Mouse (Mus musculus) forebrain, embryonic 12.5 days (tissue): Measurements from ENCODE around the gene C5ar1. TPM values are rescaled to one million over a fixed set of nuclear protein-coding genes. Genes with fewer than 3 reads are reported as not detected.
"Not testable (repeated sequence)": the region's sequence is repeated elsewhere in the genome, so short reads cannot be mapped to it uniquely, and the experiment has no call there.

ENCODE experiments used
- ATAC-seq: fragments of 200-750 bp; cut with Nextera tagmentation; 2 replicates; pipeline ENCODE4 v1.8.0; 2017; ENCODE audit warnings: moderate TSS enrichment; ENCODE audit not compliant: low FRiP score
- H3K27ac ChIP-seq: fragments of 300-500 bp; sonication (generic); 2 replicates; pipeline ENCODE4 v1.5.1; 2016; ENCODE audit warnings: mild to moderate bottlenecking
- H3K27me3 ChIP-seq: fragments of 300-500 bp; sonication (generic); 2 replicates; pipeline ENCODE4 v1.6.1; 2016; ENCODE audit warnings: mild to moderate bottlenecking
- H3K36me3 ChIP-seq: fragments of 300-500 bp; sonication (generic); replicated peaks from 2 replicates; pipeline ENCODE4 v1.6.1; 2016; ENCODE audit warnings: mild to moderate bottlenecking
- H3K4me1 ChIP-seq: fragments of 300-500 bp; sonication (generic); 2 replicates; pipeline ENCODE4 v1.6.1; 2016
- H3K4me2 ChIP-seq: fragments of 300-500 bp; sonication (generic); 2 replicates; pipeline ENCODE4 v1.6.1; 2016; ENCODE audit warnings: mild to moderate bottlenecking, moderate library complexity
- H3K4me3 ChIP-seq: fragments of 300-500 bp; sonication (generic); replicated peaks from 2 replicates; pipeline ENCODE4 v1.5.1; 2016; ENCODE audit warnings: mild to moderate bottlenecking
- H3K9ac ChIP-seq: fragments of 300-500 bp; sonication (generic); 2 replicates; pipeline ENCODE4 v1.6.1; 2016; ENCODE audit warnings: mild to moderate bottlenecking
- H3K9me3 ChIP-seq: fragments of 300-500 bp; sonication (generic); 2 replicates; pipeline ENCODE4 v1.6.1; 2016
- WGBS: fragments of 180-500 bp; shearing (Covaris S2); methylation state at CpG from one replicate; pipeline ENCODE4 v1.1.7; 2016; 5-methylcytosine and 5-hydroxymethylcytosine counted together
- polyA plus RNA-seq: library from polyadenylated mRNA; unstranded; fragments of >200 nt; fragmentation: Nextera tagmentation; extraction: Ambion mirVana; gene quantifications from 2 replicates; pipeline ENCODE4 v1.2.1, GENCODE M21; 2016

C5ar1 gene
- polyA plus RNA-seq, 1 experiment from 2014 or later, result 0.73 TPM

- H3K9me3 ChIP-seq, result no peaks in the 10 kb centered on the region
- H3K4me3 ChIP-seq, result peak within 1 kb of the TSS; percentile 71
- H3K27me3 ChIP-seq, result peaks cover 19% of the 10 kb centered on the region; the same call in 1 of the 2 replicates
- peaks cover 33% of the 10 kb centered on the region for H3K36me3 ChIP-seq
- peak within 1 kb of the TSS; percentile 92 for H3K27ac ChIP-seq
- WGBS, result 1% methylated on average over 39 of the region's 49 CpGs
- ATAC-seq, result peak; percentile 86
- H3K4me1 ChIP-seq, result peaks cover 25% of the 10 kb centered on the region
- H3K9ac ChIP-seq, result peak within 1 kb of the TSS; percentile 84
- H3K4me2 ChIP-seq, result peak within 1 kb of the TSS; percentile 97
Measured at GRCm38 (mm10) chr7:16273081-16273765, 13.9 kb upstream of the C5ar1 start, which contains the start of gene Inafm1. Inafm1 (minus strand) TSS chr7:16273617.

DNA sequence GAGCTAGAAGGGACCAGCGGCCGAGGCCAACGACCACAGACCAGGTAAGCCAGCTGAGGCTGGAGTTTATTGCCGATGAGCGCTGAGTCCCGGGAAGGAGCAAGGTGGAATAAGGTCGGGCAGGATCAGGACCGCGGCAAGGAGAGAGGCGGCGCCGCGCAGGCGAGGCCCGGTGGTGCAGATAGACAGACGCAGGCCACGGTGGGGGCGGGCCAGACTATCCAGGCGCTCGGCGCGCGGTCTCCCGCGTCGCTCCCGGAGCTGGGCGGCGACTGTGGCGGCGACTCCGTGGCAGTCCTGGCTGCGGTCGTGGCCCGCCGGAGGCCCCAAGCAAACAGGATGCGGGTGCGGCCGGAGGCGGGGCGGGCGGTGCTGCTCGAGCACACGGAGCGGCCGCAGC is 13.3 kb upstream of the C5ar1 start:
- Histone ChIP-seq H3K9me3 (no peaks in the 10 kb centered on the region), H3K27ac (peak overlapping the region; percentile 92), H3K4me3 (peak overlapping the region; percentile 71), H3K27me3 (peaks cover 19% of the 10 kb centered on the region; the same call in 1 of the 2 replicates), H3K36me3 (peaks cover 27% of the 10 kb centered on the region), H3K4me1 (peaks cover 25% of the 10 kb centered on the region), H3K9ac (peak overlapping the region; percentile 84), H3K4me2 (peak overlapping the region; percentile 97)
- under 1% methylated on average over 46 of the region's 46 CpGs for WGBS
- ATAC-seq, result peak; percentile 72

GRCm38 (mm10) chr7:16271139-16271538 is 11.8 kb upstream of the C5ar1 start:
- Histone ChIP-seq H3K4me2 (no peak overlapping the region), H3K27ac (no peak overlapping the region), H3K27me3 (peaks cover 19% of the 10 kb centered on the region; the same call in 1 of the 2 replicates), H3K36me3 (peaks cover 13% of the 10 kb centered on the region), H3K9ac (no peak overlapping the region), H3K4me3 (no peak overlapping the region), H3K4me1 (peaks cover 25% of the 10 kb centered on the region), H3K9me3 (no peaks in the 10 kb centered on the region)
- ATAC-seq, result no peak
- 81% methylated on average over 1 of the region's 1 CpGs for WGBS

DNA sequence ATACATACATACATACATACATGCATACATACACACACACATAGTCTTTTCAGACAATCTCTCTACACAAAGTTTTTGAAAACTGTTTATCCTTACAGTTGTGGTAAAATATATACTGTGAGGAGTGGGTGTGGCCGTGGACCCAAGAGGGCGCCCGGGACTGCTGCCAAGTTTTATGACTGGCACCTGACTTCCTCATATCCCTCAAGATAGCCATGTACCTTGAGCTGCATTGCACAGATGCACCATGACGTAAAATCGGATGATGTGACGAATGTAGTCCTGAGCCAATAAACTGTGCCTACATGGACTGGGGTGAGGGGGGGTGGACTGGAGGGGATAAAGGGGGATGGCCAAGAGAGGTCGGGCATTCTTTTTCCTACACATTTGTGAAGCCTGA is 7.3 kb upstream of the C5ar1 start:
- H3K4me2 ChIP-seq, H3K36me3 ChIP-seq, H3K9ac ChIP-seq, H3K27me3 ChIP-seq, H3K9me3 ChIP-seq, H3K4me1 ChIP-seq, ATAC-seq, H3K27ac ChIP-seq, H3K4me3 ChIP-seq: not testable (repeated sequence)
- WGBS, result 87% methylated on average over 7 of the region's 7 CpGs

DNA sequence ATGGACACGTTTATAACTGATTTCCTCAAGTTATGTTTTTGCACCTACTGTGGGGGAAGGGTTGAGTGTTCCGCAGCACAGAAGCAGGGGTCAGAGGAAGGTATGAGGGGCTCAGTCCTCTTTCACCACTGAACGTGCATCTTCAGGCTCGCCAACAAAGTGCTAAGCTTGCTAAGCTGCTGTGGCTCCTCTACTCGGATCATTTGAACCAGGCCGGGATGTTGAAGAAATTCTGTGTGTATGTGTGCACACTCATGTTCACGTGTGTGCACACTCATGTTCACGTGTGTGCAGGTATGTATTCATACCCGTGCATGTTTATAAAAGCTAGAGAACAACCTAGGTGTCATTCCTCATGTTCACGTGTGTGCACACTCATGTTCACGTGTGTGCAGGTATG is 6.5 kb upstream of the C5ar1 start:
- no peak for ATAC-seq
- H3K9me3 ChIP-seq, result 0 out of 2 replicates have a peak, but pooled peaks cover 8% of the 10 kb centered on the region
- H3K4me2 ChIP-seq, result no peak overlapping the region
- H3K27ac ChIP-seq, result no peak overlapping the region
- no peak overlapping the region for H3K9ac ChIP-seq
- H3K4me3 ChIP-seq, result no peak overlapping the region
- H3K27me3 ChIP-seq, result peaks cover 6% of the 10 kb centered on the region; the same call in 1 of the 2 replicates
- no peaks in the 10 kb centered on the region for H3K4me1 ChIP-seq
- WGBS, result 88% methylated on average over 11 of the region's 11 CpGs
- H3K36me3 ChIP-seq, result no peaks in the 10 kb centered on the region

GRCm38 (mm10) chr7:16263843-16264242 is 4.5 kb upstream of the C5ar1 start:
- H3K4me2 ChIP-seq, result no peak overlapping the region
- 83% methylated on average over 5 of the region's 5 CpGs for WGBS
- no peaks in the 10 kb centered on the region for H3K27me3 ChIP-seq
- H3K4me1 ChIP-seq, result no peaks in the 10 kb centered on the region
- 0 out of 2 replicates have a peak, but pooled peaks cover 8% of the 10 kb centered on the region for H3K9me3 ChIP-seq
- ATAC-seq, result no peak
- no peak overlapping the region for H3K9ac ChIP-seq
- no peak overlapping the region for H3K4me3 ChIP-seq
- H3K27ac ChIP-seq, result no peak overlapping the region
- H3K36me3 ChIP-seq, result no peaks in the 10 kb centered on the region

DNA sequence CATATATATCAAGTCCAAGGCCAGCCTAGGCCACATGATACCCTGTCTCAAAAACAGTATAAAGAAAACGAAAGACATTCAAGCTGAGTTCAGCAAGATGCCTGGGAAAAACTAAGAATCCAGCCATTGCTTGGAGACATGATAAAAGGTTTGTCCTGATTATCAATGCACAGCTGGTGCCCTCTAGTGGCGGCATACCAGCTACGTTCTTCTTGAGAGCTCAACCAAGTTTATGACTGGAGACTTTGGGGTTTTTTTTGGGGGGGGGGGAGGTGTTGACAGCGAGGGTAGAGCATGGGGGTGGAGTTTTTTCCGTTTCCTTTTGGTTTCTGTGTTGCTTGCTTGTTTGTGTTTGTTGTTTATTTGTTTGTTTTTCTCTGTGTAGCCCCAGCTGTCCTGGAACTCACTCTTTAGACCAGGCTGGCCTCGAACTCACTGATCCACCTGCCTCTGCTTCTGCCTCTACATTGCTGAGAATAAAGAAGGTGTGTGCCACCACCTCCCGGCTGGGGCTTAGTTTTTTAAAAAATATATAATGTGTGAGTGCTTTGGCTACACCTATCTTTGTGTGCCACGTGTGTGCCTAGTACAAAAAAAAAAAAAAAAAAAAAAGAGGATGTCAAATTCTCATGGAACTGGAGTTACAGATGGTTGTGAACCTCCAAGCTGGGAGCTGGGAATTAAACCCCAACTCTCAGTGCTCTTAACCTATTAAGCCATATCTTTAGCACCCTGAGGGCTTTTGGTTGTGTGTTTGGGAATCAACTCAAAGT is 3.9 kb upstream of the C5ar1 start:
- no peak overlapping the region for H3K27ac ChIP-seq

GRCm38 (mm10) chr7:16261097-16261496 is 1.8 kb upstream of the C5ar1 start:
- Histone ChIP-seq H3K27me3 (no peaks in the 10 kb centered on the region), H3K9me3 (0 out of 2 replicates have a peak, but pooled peaks cover 8% of the 10 kb centered on the region), H3K36me3 (no peaks in the 10 kb centered on the region), H3K9ac (no peak overlapping the region), H3K4me1 (no peaks in the 10 kb centered on the region), H3K27ac (no peak overlapping the region), H3K4me3 (no peak overlapping the region), H3K4me2 (no peak overlapping the region)
- WGBS, result 81% methylated on average over 1 of the region's 1 CpGs
- ATAC-seq, result no peak

More for the DNA sequence above, 3.9 kb upstream of the C5ar1 start:
- H3K4me3 ChIP-seq, result no peak overlapping the region
- no peak overlapping the region for H3K4me2 ChIP-seq
- H3K27me3 ChIP-seq, result no peaks in the 10 kb centered on the region
- H3K9ac ChIP-seq, result no peak overlapping the region
- H3K4me1 ChIP-seq, result no peaks in the 10 kb centered on the region
- no peak for ATAC-seq
- WGBS, result 31% methylated on average over 8 of the region's 8 CpGs
- H3K9me3 ChIP-seq, result 0 out of 2 replicates have a peak, but pooled peaks cover 8% of the 10 kb centered on the region
- H3K36me3 ChIP-seq, result no peaks in the 10 kb centered on the region

- H3K9me3 ChIP-seq, result no peaks in the 10 kb centered on the region
- no peaks in the 10 kb centered on the region for H3K4me1 ChIP-seq
- ATAC-seq, result no peak
- no peak overlapping the region for H3K4me3 ChIP-seq
- no peak overlapping the region for H3K27ac ChIP-seq
- H3K27me3 ChIP-seq, result peaks cover 6% of the 10 kb centered on the region; the same call in 1 of the 2 replicates
- H3K36me3 ChIP-seq, result no peaks in the 10 kb centered on the region
- no peak overlapping the region for H3K9ac ChIP-seq
- H3K4me2 ChIP-seq, result no peak overlapping the region
- WGBS, result 92% methylated on average over 11 of the region's 11 CpGs
Measured at GRCm38 (mm10) chr7:16257830-16258229, 1.5 kb downstream of the C5ar1 start.

DNA sequence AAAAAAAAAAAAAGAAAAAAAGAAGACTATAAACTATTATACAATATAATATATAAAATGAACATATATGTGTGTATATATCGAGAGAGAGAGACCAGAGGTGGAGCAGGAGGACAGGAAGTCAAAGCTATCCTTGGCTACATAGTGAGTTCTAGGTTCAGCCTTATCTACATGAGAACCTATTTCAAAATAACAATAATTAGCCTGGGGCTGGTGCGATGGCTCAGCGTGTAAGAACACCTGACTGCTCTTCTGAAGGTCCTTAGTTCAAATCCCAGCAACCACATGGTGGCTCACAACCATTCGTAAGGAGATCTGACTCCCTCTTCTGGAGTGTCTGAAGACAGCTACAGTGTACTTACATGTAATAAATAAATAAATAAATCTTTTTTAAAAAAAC is 3.4 kb downstream of the C5ar1 start:
- not testable (repeated sequence) for H3K27ac ChIP-seq, H3K4me1 ChIP-seq, H3K36me3 ChIP-seq, H3K4me3 ChIP-seq, ATAC-seq, H3K27me3 ChIP-seq, H3K9ac ChIP-seq, H3K4me2 ChIP-seq, H3K9me3 ChIP-seq
- 87% methylated on average over 4 of the region's 4 CpGs for WGBS

GRCm38 (mm10) chr7:16254195-16254594 is 5.1 kb downstream of the C5ar1 start:
- no peaks in the 10 kb centered on the region for H3K4me1 ChIP-seq
- no peaks in the 10 kb centered on the region for H3K9me3 ChIP-seq
- no peak overlapping the region for H3K4me3 ChIP-seq
- H3K9ac ChIP-seq, result no peak overlapping the region
- H3K27me3 ChIP-seq, result peaks cover 6% of the 10 kb centered on the region; the same call in 1 of the 2 replicates
- no peak overlapping the region for H3K27ac ChIP-seq
- no peaks in the 10 kb centered on the region for H3K36me3 ChIP-seq
- WGBS, result 68% methylated on average over 4 of the region's 4 CpGs
- H3K4me2 ChIP-seq, result no peak overlapping the region
- ATAC-seq, result no peak

DNA sequence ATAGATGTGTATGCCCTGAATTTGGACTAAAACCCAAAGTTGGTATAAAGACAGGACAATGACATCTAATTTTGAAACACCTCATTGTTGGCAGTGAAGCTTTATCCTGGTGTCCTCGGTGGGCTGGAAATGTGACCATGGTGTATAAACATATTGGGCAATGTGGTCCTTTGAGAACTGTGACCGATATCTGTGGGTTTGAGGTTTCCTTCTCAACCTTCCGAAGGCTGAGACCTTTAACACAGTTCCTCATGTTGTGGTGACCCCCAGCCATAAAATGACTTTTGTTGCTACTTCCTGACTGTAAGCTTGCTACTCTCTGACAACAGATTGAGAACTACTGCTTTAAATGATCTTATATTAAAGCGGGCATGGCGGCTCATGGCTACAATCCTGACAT is 8.7 kb downstream of the C5ar1 start:
- 85% methylated on average over 5 of the region's 5 CpGs for WGBS
- ATAC-seq, result no peak
- no peaks in the 10 kb centered on the region for H3K36me3 ChIP-seq
- H3K4me2 ChIP-seq, result no peak overlapping the region
- H3K9ac ChIP-seq, result no peak overlapping the region
- no peak overlapping the region for H3K4me3 ChIP-seq
- H3K27me3 ChIP-seq, result peaks cover 6% of the 10 kb centered on the region; the same call in 1 of the 2 replicates
- H3K4me1 ChIP-seq, result no peaks in the 10 kb centered on the region
- no peaks in the 10 kb centered on the region for H3K9me3 ChIP-seq
- no peak overlapping the region for H3K27ac ChIP-seq
